Mouse (Mus musculus) neural tube, embryonic 11.5 days (tissue): ENCODE measurements around the gene Gm17720. TPM values are rescaled to one million over a fixed set of nuclear protein-coding genes. Genes with fewer than 3 reads are reported as not detected.
A peak's percentile ranks its signal among the peaks of the same experiment; 100 is the strongest.

ENCODE experiments used
- ATAC-seq: fragments of 200-750 bp; cut with Nextera tagmentation; 2 replicates; pipeline ENCODE4 v1.8.0; 2017; ENCODE audit warnings: moderate number of reproducible peaks, mild to moderate bottlenecking, moderate TSS enrichment, moderate library complexity; ENCODE audit not compliant: insufficient read depth, low FRiP score, low TSS enrichment
- DNase-seq: peaks from one replicate; pipeline ENCODE4 v3.0.0-alpha.2; 2015; ENCODE audit warnings: low spot score
- H3K27ac ChIP-seq: fragments of 300-500 bp; sonication (generic); 2 replicates; pipeline ENCODE4 v1.5.1; 2014; ENCODE audit warnings: low read depth, mild to moderate bottlenecking, low read length
- H3K27me3 ChIP-seq: fragments of 300-500 bp; sonication (generic); 2 replicates; pipeline ENCODE4 v1.6.1; 2014; ENCODE audit warnings: mild to moderate bottlenecking, low read length, mixed read lengths; ENCODE audit not compliant: control insufficient read depth, insufficient read depth
- H3K36me3 ChIP-seq: fragments of 300-500 bp; sonication (generic); 2 replicates; pipeline ENCODE4 v1.6.1; 2014; ENCODE audit warnings: mild to moderate bottlenecking, low read length, moderate library complexity, mixed read lengths; ENCODE audit not compliant: control insufficient read depth, insufficient read depth
- H3K4me1 ChIP-seq: fragments of 300-500 bp; sonication (generic); 2 replicates; pipeline ENCODE4 v1.6.1; 2014; ENCODE audit warnings: low read length, mixed read lengths; ENCODE audit not compliant: control insufficient read depth, insufficient read depth
- H3K4me2 ChIP-seq: fragments of 300-500 bp; sonication (generic); 2 replicates; pipeline ENCODE4 v1.6.1; 2014; ENCODE audit warnings: low read depth, mild to moderate bottlenecking, moderate library complexity
- H3K4me3 ChIP-seq: fragments of 300-500 bp; sonication (generic); 2 replicates; pipeline ENCODE4 v1.5.1; 2014; ENCODE audit warnings: low read depth, low read length
- H3K9ac ChIP-seq: fragments of 300-500 bp; sonication (generic); 2 replicates; pipeline ENCODE4 v1.6.1; 2014; ENCODE audit warnings: mild to moderate bottlenecking, low read length
- H3K9me3 ChIP-seq: fragments of 300-500 bp; sonication (generic); 2 replicates; pipeline ENCODE4 v1.6.1; 2016; ENCODE audit warnings: low read length; ENCODE audit not compliant: control insufficient read depth
- WGBS: fragments of 180-500 bp; shearing (Covaris S2); extraction: QIAGEN DNeasy Blood & Tissue Kit; methylation state at CpG from one replicate; pipeline ENCODE4 v1.1.7; 2014; 5-methylcytosine and 5-hydroxymethylcytosine counted together
- polyA plus RNA-seq: library from polyadenylated mRNA; unstranded; fragments of >200 nt; fragmentation: Nextera tagmentation; extraction: Ambion mirVana; gene quantifications from 2 replicates; pipeline ENCODE4 v1.2.1, GENCODE M21; 2014

Gene Gm17720
- not detected in 2 replicates for polyA plus RNA-seq

DNA sequence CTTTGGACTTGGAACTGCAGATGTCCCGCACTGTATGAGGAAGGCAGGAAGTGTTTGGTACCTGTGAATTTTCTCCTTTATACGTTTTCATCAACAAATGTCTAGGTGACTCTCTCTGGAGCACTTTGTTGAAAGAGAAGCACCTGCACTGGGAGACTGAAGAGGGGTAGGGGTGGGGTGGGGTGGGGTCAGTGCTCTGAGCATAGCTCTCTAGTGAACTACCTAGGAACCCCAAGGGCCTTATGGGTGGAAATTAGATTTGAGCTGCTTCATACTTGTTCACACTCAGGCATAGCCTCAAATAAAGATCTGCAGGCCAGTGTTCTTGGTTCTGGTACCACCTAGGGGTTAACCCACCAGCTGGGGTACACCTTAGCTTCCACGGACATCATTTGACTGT is at the start of gene Gm17720:
TSS of gene Gm17720 (minus strand) at position 101 of the 400 bp plus-strand sequence.
- Histone ChIP-seq H3K27me3 (no peaks in the 10 kb centered on the region), H3K9ac (no peak within 1 kb of the TSS), H3K4me1 (no peaks in the 10 kb centered on the region), H3K27ac (no peak within 1 kb of the TSS), H3K36me3 (no peaks in the 10 kb centered on the region), H3K4me2 (no peak within 1 kb of the TSS), H3K4me3 (no peak within 1 kb of the TSS), H3K9me3 (no peaks in the 10 kb centered on the region)
- ATAC-seq (no peak), DNase-seq (no peak)
- 86% methylated on average over 3 of the region's 3 CpGs for WGBS

DNA sequence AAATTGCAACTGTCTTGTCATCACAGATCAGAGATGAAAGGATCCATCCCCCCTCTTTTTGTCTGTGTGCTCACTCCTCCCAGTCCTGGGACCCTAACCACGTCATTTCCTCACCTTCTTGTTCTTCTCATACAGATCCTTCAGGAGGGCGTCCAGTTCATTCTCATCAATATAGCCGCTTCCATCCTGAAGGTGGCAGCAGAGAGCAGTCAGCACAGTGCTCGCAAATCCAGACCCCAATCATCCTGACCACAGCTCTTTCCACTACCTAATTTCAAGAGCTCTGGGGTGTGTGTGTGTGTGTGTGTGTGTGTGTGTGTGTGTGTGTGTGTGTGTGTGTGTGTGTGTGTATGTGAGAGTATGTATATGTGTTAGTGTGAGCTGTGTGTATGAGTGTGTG is 43.0 kb upstream of the Gm17720 start:
- 2% methylated on average over 4 of the region's 4 CpGs for WGBS
- ATAC-seq (no peak), DNase-seq (peak; percentile 69)

DNA sequence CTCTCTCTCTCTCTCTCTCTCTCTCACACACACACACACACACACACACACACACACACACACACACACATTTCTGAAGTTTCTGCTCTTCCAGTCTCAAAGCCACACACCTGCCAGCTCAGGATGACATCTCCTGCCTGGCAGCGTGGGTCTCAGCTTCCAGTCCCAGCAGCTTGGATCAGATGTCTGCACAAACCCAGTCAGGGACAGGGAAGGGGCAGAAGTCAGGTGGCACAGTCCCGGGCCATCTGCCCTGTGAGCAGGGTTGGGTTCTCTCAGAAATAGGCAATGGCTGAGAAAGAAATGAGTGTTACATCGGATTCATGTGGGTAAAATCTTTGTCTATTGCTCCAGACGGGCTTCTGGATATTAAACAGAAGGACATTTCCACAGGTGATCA is 38.2 kb upstream of the Gm17720 start:
- 77% methylated on average over 4 of the region's 4 CpGs for WGBS
- no peak overlapping the region for H3K9ac ChIP-seq
- no peaks in the 10 kb centered on the region for H3K9me3 ChIP-seq
- no peak overlapping the region for H3K4me3 ChIP-seq
- H3K27me3 ChIP-seq, result no peaks in the 10 kb centered on the region
- H3K4me2 ChIP-seq, result no peak overlapping the region
- DNase-seq, result no peak
- no peaks in the 10 kb centered on the region for H3K36me3 ChIP-seq
- H3K4me1 ChIP-seq, result no peaks in the 10 kb centered on the region
- no peak for ATAC-seq
- no peak overlapping the region for H3K27ac ChIP-seq

More for the DNA sequence above, 43.0 kb upstream of the Gm17720 start:
- Histone ChIP-seq H3K27ac (no peak overlapping the region), H3K36me3 (no peaks in the 10 kb centered on the region), H3K4me1 (no peaks in the 10 kb centered on the region), H3K27me3 (no peaks in the 10 kb centered on the region), H3K4me2 (no peak overlapping the region), H3K9ac (no peak overlapping the region), H3K4me3 (no peak overlapping the region), H3K9me3 (no peaks in the 10 kb centered on the region)

DNA sequence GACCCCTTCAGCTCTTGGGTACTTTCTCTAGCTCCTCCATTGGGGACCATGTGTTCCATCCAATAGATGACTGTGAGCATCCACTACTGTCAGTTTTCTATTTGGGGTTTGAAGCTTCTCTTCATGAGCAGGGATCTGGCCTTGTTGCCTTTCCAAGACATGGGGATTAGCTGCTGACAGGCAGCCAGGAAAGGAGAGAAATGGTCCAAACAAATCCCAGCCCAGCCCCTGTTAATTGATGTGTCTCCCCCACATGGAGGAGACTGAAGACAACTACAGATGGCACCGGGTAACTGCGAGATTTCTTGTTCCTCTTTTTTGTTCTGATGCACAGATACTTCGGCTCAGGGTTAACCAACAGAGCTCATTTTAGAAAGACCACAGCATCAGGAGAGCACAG is 37.6 kb upstream of the Gm17720 start:
- Histone ChIP-seq H3K27me3 (no peaks in the 10 kb centered on the region), H3K27ac (no peak overlapping the region), H3K4me2 (no peak overlapping the region), H3K36me3 (no peaks in the 10 kb centered on the region), H3K4me3 (no peak overlapping the region), H3K9me3 (no peaks in the 10 kb centered on the region), H3K4me1 (no peaks in the 10 kb centered on the region), H3K9ac (no peak overlapping the region)
- DNase-seq (no peak), ATAC-seq (no peak)
- 79% methylated on average over 3 of the region's 3 CpGs for whole genome bisulfite sequencing

DNA sequence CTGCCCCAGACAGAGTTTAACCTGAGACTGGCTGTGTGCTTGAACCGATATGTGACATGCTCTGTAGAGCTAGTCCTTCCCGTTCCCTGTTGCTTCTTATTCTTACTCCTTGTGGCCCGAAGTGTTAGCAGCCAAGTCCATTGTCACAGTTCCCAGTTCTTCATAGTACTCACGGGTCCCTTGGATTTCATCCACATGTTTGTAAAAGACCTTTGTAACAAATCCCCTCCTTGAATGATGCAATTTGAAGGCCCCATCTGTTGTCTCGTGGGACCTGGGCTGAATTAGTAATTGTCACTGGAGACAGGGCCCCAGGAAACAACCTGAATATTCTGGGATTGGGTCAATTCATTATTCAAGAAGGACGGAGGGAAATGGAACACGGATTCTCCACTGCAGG is 33.0 kb upstream of the Gm17720 start:
- H3K4me2 ChIP-seq, result no peak overlapping the region
- no peaks in the 10 kb centered on the region for H3K9me3 ChIP-seq
- H3K9ac ChIP-seq, result no peak overlapping the region
- WGBS, result 77% methylated on average over 7 of the region's 7 CpGs
- DNase-seq, result no peak
- no peaks in the 10 kb centered on the region for H3K4me1 ChIP-seq
- H3K27me3 ChIP-seq, result no peaks in the 10 kb centered on the region
- no peak overlapping the region for H3K4me3 ChIP-seq
- no peak for ATAC-seq
- no peak overlapping the region for H3K27ac ChIP-seq
- H3K36me3 ChIP-seq, result no peaks in the 10 kb centered on the region

DNA sequence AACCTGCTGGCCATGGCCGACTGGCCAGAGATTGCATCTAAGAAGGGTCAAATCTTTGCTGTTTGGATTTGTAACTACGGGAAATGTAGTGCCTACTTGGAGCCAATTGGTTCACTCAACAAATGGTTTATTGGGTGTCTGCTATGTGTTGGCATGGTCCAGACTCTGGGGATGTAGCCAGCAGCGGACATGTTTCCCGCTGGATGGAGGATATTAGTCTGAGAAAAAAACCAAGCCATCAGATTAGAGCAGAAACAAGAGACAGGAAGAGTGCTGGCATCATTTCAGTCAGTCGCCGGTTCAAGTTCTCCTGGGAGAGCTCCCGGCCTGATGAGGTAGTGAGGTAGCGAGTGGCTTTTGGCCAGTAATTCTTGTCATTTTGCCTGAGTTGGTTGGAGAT is 31.7 kb upstream of the Gm17720 start:
- ATAC-seq, result no peak
- Histone ChIP-seq H3K36me3 (no peaks in the 10 kb centered on the region), H3K9me3 (no peaks in the 10 kb centered on the region), H3K27me3 (no peaks in the 10 kb centered on the region), H3K4me2 (no peak overlapping the region), H3K4me1 (no peaks in the 10 kb centered on the region), H3K4me3 (no peak overlapping the region), H3K27ac (no peak overlapping the region), H3K9ac (no peak overlapping the region)
- 93% methylated on average over 8 of the region's 8 CpGs for WGBS
- DNase-seq, result no peak

DNA sequence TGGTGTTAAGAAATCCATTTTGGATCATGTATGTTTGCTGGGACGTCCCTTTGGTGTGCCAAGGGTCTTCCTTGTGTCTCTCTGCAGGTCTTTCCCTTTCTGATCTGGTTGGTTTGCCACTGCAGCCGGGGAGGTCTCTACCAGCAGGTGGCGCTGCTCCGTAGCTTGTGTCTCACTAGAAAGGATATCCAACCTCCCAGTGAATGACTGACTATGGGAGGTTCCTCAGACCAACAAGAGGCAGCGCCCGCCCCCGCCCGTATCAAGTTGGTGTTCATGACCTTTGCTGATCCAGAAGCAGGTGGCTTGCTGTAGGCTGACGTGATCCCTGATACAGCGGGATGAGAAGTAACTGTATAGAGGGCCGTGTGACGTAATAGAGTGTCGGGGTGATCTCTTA is 28.0 kb upstream of the Gm17720 start:
- Histone ChIP-seq H3K4me3 (no peak overlapping the region), H3K4me2 (no peak overlapping the region)
- 27% methylated on average over 13 of the region's 13 CpGs for WGBS

DNA sequence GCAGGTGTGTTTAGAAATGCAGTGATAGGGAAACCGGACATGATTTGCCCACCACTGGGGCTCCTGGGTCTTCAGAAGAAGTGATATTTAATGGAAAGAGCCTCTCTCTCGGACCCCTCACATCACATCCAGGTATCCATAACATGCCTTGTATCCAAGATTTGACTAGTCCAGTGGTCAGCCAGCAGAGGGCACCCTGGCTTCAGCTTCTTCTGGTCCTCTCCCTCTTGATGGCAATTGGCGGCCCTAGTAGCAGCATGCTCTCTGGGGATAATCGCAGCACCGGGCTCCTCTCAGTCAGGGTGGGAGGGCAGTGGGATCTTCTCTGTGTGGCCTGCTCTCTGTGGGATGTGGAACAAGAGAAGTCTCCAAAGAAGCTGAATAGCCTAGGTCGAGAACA is 17.2 kb upstream of the Gm17720 start:
- Histone ChIP-seq H3K27me3 (no peaks in the 10 kb centered on the region), H3K27ac (no peak overlapping the region), H3K4me1 (no peaks in the 10 kb centered on the region), H3K4me3 (no peak overlapping the region), H3K9me3 (no peaks in the 10 kb centered on the region), H3K4me2 (no peak overlapping the region), H3K36me3 (no peaks in the 10 kb centered on the region), H3K9ac (no peak overlapping the region)
- ATAC-seq (no peak), DNase-seq (peak; percentile 16)
- 47% methylated on average over 6 of the region's 6 CpGs for WGBS

More for the DNA sequence above, 28.0 kb upstream of the Gm17720 start:
- Histone ChIP-seq H3K9me3 (no peaks in the 10 kb centered on the region), H3K9ac (no peak overlapping the region), H3K36me3 (no peaks in the 10 kb centered on the region), H3K27me3 (no peaks in the 10 kb centered on the region), H3K4me1 (no peaks in the 10 kb centered on the region), H3K27ac (no peak overlapping the region)
- peak; percentile 84 for DNase-seq
- no peak for ATAC-seq

DNA sequence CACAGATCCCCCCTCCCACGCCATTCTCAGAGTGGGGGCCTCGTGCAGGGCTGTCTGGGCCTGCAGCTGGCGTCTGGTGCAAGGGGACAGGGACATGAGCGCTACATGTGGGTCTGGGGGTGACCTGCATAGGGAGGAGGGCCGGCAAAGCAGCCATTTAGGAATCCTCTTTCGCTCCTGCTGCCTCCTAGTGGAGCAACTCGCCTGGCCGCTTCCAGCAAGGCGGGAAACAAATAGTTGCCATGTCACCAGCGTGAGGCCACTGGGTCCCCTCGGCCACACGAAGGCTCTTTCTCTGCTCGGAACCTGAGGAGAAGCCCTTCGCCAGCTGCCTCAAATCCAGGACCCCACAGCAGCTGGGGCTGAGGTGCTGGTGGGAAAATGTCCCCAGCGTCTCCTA is 877 bp downstream of the Gm17720 start:
- H3K9ac ChIP-seq, result no peak overlapping the region
- 90% methylated on average over 15 of the region's 15 CpGs for WGBS
- no peak overlapping the region for H3K4me3 ChIP-seq
- ATAC-seq, result no peak
- no peak for DNase-seq
- no peaks in the 10 kb centered on the region for H3K9me3 ChIP-seq
- H3K27ac ChIP-seq, result no peak overlapping the region
- no peaks in the 10 kb centered on the region for H3K36me3 ChIP-seq
- no peaks in the 10 kb centered on the region for H3K4me1 ChIP-seq
- no peaks in the 10 kb centered on the region for H3K27me3 ChIP-seq
- no peak overlapping the region for H3K4me2 ChIP-seq
